ENCODE assay signal across 8 mouse cellular contexts in the genomic region with DNA sequence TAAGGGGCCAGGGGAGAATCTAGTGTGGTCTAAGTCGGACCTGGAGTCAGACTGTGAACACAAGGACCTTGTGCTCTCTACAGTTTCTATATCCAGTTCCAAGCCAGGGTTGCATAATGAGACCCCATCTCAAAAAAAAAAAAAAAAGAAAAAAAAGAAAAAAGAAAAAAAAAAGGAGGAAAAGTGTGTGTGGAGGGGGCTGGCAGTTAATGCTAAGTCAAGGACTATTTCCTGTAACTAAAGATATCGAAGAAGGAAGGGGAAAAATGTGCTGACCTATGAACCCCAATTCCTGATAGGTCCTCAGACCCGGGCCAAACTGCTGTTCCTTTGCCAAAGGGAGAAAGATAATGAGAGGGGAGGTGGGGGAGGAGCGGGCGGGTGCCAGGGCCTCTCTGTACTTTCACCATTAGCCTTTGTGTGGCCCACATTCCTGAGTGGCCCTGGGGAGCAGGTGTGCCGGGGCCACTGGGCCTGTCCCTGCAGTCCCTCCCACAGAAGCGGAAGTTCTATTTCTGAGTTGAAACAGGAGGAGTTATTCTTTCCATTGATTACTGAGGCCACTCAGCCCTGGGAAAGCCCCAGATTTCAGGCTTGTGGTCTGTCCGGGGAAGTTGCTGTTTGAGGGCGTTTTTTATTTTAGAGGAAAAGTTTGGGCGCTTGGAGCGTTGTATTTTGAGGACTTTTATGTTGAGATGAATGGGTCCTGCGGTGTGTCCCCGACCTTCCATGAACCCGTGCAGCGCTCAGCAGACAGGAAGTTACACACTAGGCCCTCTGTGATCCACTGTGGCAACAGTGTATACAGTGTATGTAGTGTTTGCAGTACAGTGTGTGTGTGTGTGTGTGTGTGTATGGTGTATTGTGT. TPM values are rescaled to one million over a fixed set of nuclear protein-coding genes. Genes with fewer than 3 reads are reported as not detected.
DNase-seq lines count a peak whose midpoint lies in the region; ATAC-seq and TF ChIP-seq lines count a peak whose summit lies in the region.

No protein-coding gene starts in this region.

- TF ChIP-seq POLR2A in ES-Bruce4 (IDR thresholded peaks at IDR 0.05; ENCODE audit: insufficient read depth, low read length) = no peak

- intact Hi-C loops in left cerebral cortex, postnatal 14 days (cut with DNase I) = no loop called here

- H3K4me2 ChIP-seq in kidney, embryonic 16.5 days (replicated peaks; ENCODE audit: low read depth, low read length) = 0 out of 2 replicates have a peak overlapping the region, but pooled peaks have one; percentile 15

- no peaks in the 10 kb centered on the region for H3K27me3 ChIP-seq in ES-Bruce4 (ENCODE audit: control insufficient read depth, insufficient read depth, low read length, poor library complexity, severe bottlenecking)
- no peaks in the 10 kb centered on the region for H3K27me3 ChIP-seq in kidney, embryonic 16.5 days (ENCODE audit: insufficient read depth, low read length)

- no peak for TF ChIP-seq CTCF in ES-Bruce4 (IDR thresholded peaks at IDR 0.05; ENCODE audit: low read depth, low read length)

- no peaks in the 10 kb centered on the region for H3K9me3 ChIP-seq in ES-Bruce4 (replicated peaks; ENCODE audit: control insufficient read depth, insufficient read depth, low read length, poor library complexity, severe bottlenecking)
- H3K9me3 ChIP-seq in kidney, embryonic 16.5 days (ENCODE audit: low read length) = peaks cover 6% of the 10 kb centered on the region

- H3K9ac ChIP-seq in ES-Bruce4 (ENCODE audit: low read depth, poor library complexity, severe bottlenecking) = peak overlapping the region; percentile 50; the same call in 1 of the 2 replicates
- no peak overlapping the region; the same call in 1 of the 2 replicates for H3K9ac ChIP-seq in kidney, embryonic 16.5 days (replicated peaks; ENCODE audit: low read length)

- WGBS in kidney, embryonic 16.5 days = 31% methylated on average over 15 of the region's 15 CpGs

- H3K27ac ChIP-seq in ES-Bruce4 (ENCODE audit: insufficient read depth, low read length) = peak overlapping the region; percentile 49
- H3K27ac ChIP-seq in kidney, embryonic 16.5 days (ENCODE audit: low read length) = peak overlapping the region; percentile 72

- DNase-seq in 416B (ENCODE audit: low read depth) = peak; percentile 50
- peak; percentile 25 for DNase-seq in forelimb bud, embryonic 11.5 days (ENCODE audit: low read depth, low spot score)
- peak; percentile 74 for DNase-seq in lung, postnatal 36 days
- DNase-seq in thymus, adult 18-20 months = peak; percentile 25 to 52
- no peak for DNase-seq in left cerebral cortex, adult 11 months (ENCODE audit: low spot score)
- no peak for DNase-seq in left cerebral cortex, postnatal 14 days (ENCODE audit: low spot score in 2 of 2)

- H3K36me3 ChIP-seq in ES-Bruce4 (ENCODE audit: control insufficient read depth, insufficient read depth, low read length, poor library complexity, severe bottlenecking) = no peaks in the 10 kb centered on the region
- H3K36me3 ChIP-seq in kidney, embryonic 16.5 days (ENCODE audit: insufficient read depth, low read length) = no peaks in the 10 kb centered on the region

- H3K4me1 ChIP-seq in ES-Bruce4 (ENCODE audit: control insufficient read depth, insufficient read depth, low read length) = peaks cover 4% of the 10 kb centered on the region
- peaks cover 22% of the 10 kb centered on the region for H3K4me1 ChIP-seq in kidney, embryonic 16.5 days (ENCODE audit: insufficient read depth, low read length)

- no peak overlapping the region for H3K4me3 ChIP-seq in ES-Bruce4 (ENCODE audit: low read depth, low read length)
- H3K4me3 ChIP-seq in kidney, embryonic 16.5 days (ENCODE audit: low read length) = no peak overlapping the region

- peak; percentile 69; the same call in 1 of the 2 replicates for ATAC-seq in kidney, embryonic 16.5 days (ENCODE audit: low FRiP score, low TSS enrichment)

- 0 out of 2 replicates have a peak, but pooled peaks have one; percentile 10 for TF ChIP-seq EP300 in ES-Bruce4 (IDR thresholded peaks at IDR 0.05; ENCODE audit: insufficient read depth, low read depth, low read length)

RNA-seq across cellular contexts. Expression of gene Tatdn2, which starts 28.3 kb away (rescaled TPM):
- polyA plus RNA-seq in ES-Bruce4 (2011; ENCODE audit: insufficient read depth, insufficient read length, low read depth, missing spikeins) = 39.7 and 42.2 TPM in 2 replicates
- 0.72 and 0.95 TPM in 2 replicates for polyA plus RNA-seq in kidney, embryonic 16.5 days (2015; fragmentation: Nextera tagmentation; extraction: Ambion mirVana)
- 10 to 100 TPM; 70.4 to 71.4 TPM for total RNA-seq in left cerebral cortex, postnatal 14 days (2021)

RNA-seq across cellular contexts. Expression of gene Irak2, which starts 30.3 kb away (rescaled TPM):
- polyA plus RNA-seq in ES-Bruce4 (2011; ENCODE audit: insufficient read depth, insufficient read length, low read depth, missing spikeins) = 6.6 and 10.1 TPM in 2 replicates
- 4.4 and 5.6 TPM in 2 replicates for polyA plus RNA-seq in kidney, embryonic 16.5 days (2015; fragmentation: Nextera tagmentation; extraction: Ambion mirVana)
- 10 to 100 TPM; 19.5 to 23.5 TPM for total RNA-seq in left cerebral cortex, postnatal 14 days (2021)

RNA-seq across cellular contexts. Expression of gene Vhl, which starts 44.8 kb away (rescaled TPM):
- 12.9 and 22.0 TPM in 2 replicates for polyA plus RNA-seq in ES-Bruce4 (2011; ENCODE audit: insufficient read depth, insufficient read length, low read depth, missing spikeins)
- polyA plus RNA-seq in kidney, embryonic 16.5 days (2015; fragmentation: Nextera tagmentation; extraction: Ambion mirVana) = 34.0 and 40.7 TPM in 2 replicates
- 10 to 100 TPM; 48.4 to 51.9 TPM for total RNA-seq in left cerebral cortex, postnatal 14 days (2021)

RNA-seq across cellular contexts. Expression of gene Ghrl, which starts 51.2 kb away (rescaled TPM):
- polyA plus RNA-seq in ES-Bruce4 (2011; ENCODE audit: insufficient read depth, insufficient read length, low read depth, missing spikeins) = 2.0 TPM in 1 of 2 replicates, not detected in the other
- polyA plus RNA-seq in kidney, embryonic 16.5 days (2015; fragmentation: Nextera tagmentation; extraction: Ambion mirVana) = 0.53 TPM in 1 of 2 replicates, not detected in the other
- total RNA-seq in left cerebral cortex, postnatal 14 days (2021) = not detected

Comparison
In these comparisons a context has a peak if more than half of its experiments do, and no peak if none do; other contexts are left out.
1. DNase-seq: peak in 416B (single experiment), forelimb bud, embryonic 11.5 days (single experiment), lung, postnatal 36 days (single experiment) and thymus, adult 18-20 months (2 of 2); none in left cerebral cortex, adult 11 months (single experiment) and left cerebral cortex, postnatal 14 days (0 of 2).
2. RNA of gene Tatdn2, which starts 28.3 kb away (polyA plus RNA-seq): 39.7 to 42.2 TPM in ES-Bruce4; 0.72 to 0.95 TPM in kidney, embryonic 16.5 days; every median in the first group is over 10 times any median in the second.